8 mouse cellular contexts compared by ENCODE assay signal in genomic region chr8:12872983-12873356, GRCm38 (mm10). TPM values are rescaled to one million over a fixed set of nuclear protein-coding genes. Genes with fewer than 3 reads are reported as not detected.
DNase-seq lines count a peak whose midpoint lies in the region; ATAC-seq and TF ChIP-seq lines count a peak whose summit lies in the region.

No protein-coding gene starts in this region.

- intact Hi-C loops in left cerebral cortex, postnatal 25 days (cut with DNase I), result no loop called here

- no peak for TF ChIP-seq CTCF in small intestine, adult 2 months (IDR thresholded peaks at IDR 0.05; ENCODE audit: extremely low read depth, insufficient read length, insufficient replicate concordance, low read depth, low read length)

- no peak for TF ChIP-seq POLR2A in small intestine, adult 2 months (IDR thresholded peaks at IDR 0.05; ENCODE audit: low read depth, low read length)

- no peak for ATAC-seq in megakaryocyte, adult 5-6 weeks (ENCODE audit: poor library complexity, severe bottlenecking)
- no peak for ATAC-seq in embryonic facial prominence, embryonic 15.5 days (ENCODE audit: insufficient number of reproducible peaks, low FRiP score, low TSS enrichment, low read depth)
- ATAC-seq in limb, embryonic 12.5 days (ENCODE audit: insufficient number of reproducible peaks, insufficient read depth, low FRiP score, low TSS enrichment, low read depth), result peak; percentile 21; the same call in 1 of the 2 replicates

- H3K9me3 ChIP-seq in megakaryocyte, embryonic 14.5 days, result no peaks in the 10 kb centered on the region
- no peaks in the 10 kb centered on the region for H3K9me3 ChIP-seq in embryonic facial prominence, embryonic 15.5 days (replicated peaks)
- H3K9me3 ChIP-seq in limb, embryonic 12.5 days, result no peaks in the 10 kb centered on the region

- no peak overlapping the region for H3K27ac ChIP-seq in embryonic facial prominence, embryonic 15.5 days (replicated peaks)
- no peak overlapping the region for H3K27ac ChIP-seq in limb, embryonic 12.5 days
- H3K27ac ChIP-seq in small intestine, adult 2 months (ENCODE audit: insufficient read depth, low read depth, low read length), result no peak overlapping the region

- H3K27me3 ChIP-seq in megakaryocyte, embryonic 14.5 days (replicated peaks), result peaks cover 30% of the 10 kb centered on the region
- peaks cover 22% of the 10 kb centered on the region; the same call in 1 of the 2 replicates for H3K27me3 ChIP-seq in embryonic facial prominence, embryonic 15.5 days
- H3K27me3 ChIP-seq in limb, embryonic 12.5 days, result peaks cover 46% of the 10 kb centered on the region
- no peaks in the 10 kb centered on the region for H3K27me3 ChIP-seq in small intestine, adult 2 months (ENCODE audit: control insufficient read depth, insufficient read depth, low read length)

- peak overlapping the region; percentile 89 for H3K4me2 ChIP-seq in embryonic facial prominence, embryonic 15.5 days (replicated peaks)
- peak overlapping the region; percentile 88 for H3K4me2 ChIP-seq in limb, embryonic 12.5 days

- DNase-seq in adrenal gland, postnatal 10 days, result no peak
- no peak for DNase-seq in left cerebral cortex, postnatal 25 days (ENCODE audit: low spot score in 2 of 2)
- DNase-seq in ovary, adult 18-20 months (ENCODE audit: low spot score), result no peak

- peaks cover 9% of the 10 kb centered on the region for H3K36me3 ChIP-seq in megakaryocyte, embryonic 14.5 days (replicated peaks; ENCODE audit: low read length)
- H3K36me3 ChIP-seq in embryonic facial prominence, embryonic 15.5 days, result no peaks in the 10 kb centered on the region
- no peaks in the 10 kb centered on the region for H3K36me3 ChIP-seq in limb, embryonic 12.5 days
- no peaks in the 10 kb centered on the region for H3K36me3 ChIP-seq in small intestine, adult 2 months (ENCODE audit: control insufficient read depth, insufficient read depth, low read length)

- WGBS in embryonic facial prominence, embryonic 15.5 days, result 6% methylated on average over 9 of the region's 9 CpGs
- WGBS in limb, embryonic 12.5 days, result 9% methylated on average over 9 of the region's 9 CpGs
- 12% methylated on average over 9 of the region's 9 CpGs for WGBS in small intestine, adult 2 months

- peaks cover 91% of the 10 kb centered on the region for H3K4me1 ChIP-seq in megakaryocyte, embryonic 14.5 days
- peaks cover 10% of the 10 kb centered on the region; the same call in 1 of the 2 replicates for H3K4me1 ChIP-seq in embryonic facial prominence, embryonic 15.5 days
- H3K4me1 ChIP-seq in limb, embryonic 12.5 days (replicated peaks), result peaks cover 5% of the 10 kb centered on the region
- peaks cover 8% of the 10 kb centered on the region for H3K4me1 ChIP-seq in small intestine, adult 2 months (ENCODE audit: control insufficient read depth, insufficient read depth, insufficient read length, low read length)

- peak overlapping the region; percentile 95 for H3K4me3 ChIP-seq in megakaryocyte, embryonic 14.5 days (replicated peaks)
- peak overlapping the region; percentile 51 for H3K4me3 ChIP-seq in embryonic facial prominence, embryonic 15.5 days (replicated peaks)
- peak overlapping the region; percentile 53 for H3K4me3 ChIP-seq in limb, embryonic 12.5 days (replicated peaks)
- peak overlapping the region; percentile 59; the same call in 1 of the 2 replicates for H3K4me3 ChIP-seq in small intestine, adult 2 months (ENCODE audit: low read depth, low read length)

- no peak overlapping the region for H3K9ac ChIP-seq in embryonic facial prominence, embryonic 15.5 days
- H3K9ac ChIP-seq in limb, embryonic 12.5 days (replicated peaks), result peak overlapping the region; percentile 47

RNA-seq across cellular contexts. Expression of gene Mcf2l, which starts 0.6 kb away (rescaled TPM):
- polyA plus RNA-seq in megakaryocyte, embryonic 14.5 days (2012; ENCODE audit: insufficient read depth, low replicate concordance), result 57.1 and 57.7 TPM in 2 replicates
- 7.2 and 10.1 TPM in 2 replicates for total RNA-seq in megakaryocyte, adult 5-6 weeks (2015)
- 26.4 and 32.3 TPM in 2 replicates for total RNA-seq in megakaryocyte, adult 5-6 weeks (2017)
- 16.8 and 18.7 TPM in 2 replicates for polyA plus RNA-seq in embryonic facial prominence, embryonic 15.5 days (2015; fragmentation: Nextera tagmentation; extraction: Ambion mirVana)
- polyA plus RNA-seq in limb, embryonic 12.5 days (2016; fragmentation: Nextera tagmentation; extraction: Ambion mirVana), result 13.3 and 14.0 TPM in 2 replicates
- polyA plus RNA-seq in small intestine, adult 2 months (2012; rRNA removed), result 6.3 and 11.2 TPM in 2 replicates
- 10 to 100 TPM; 43.0 to 52.5 TPM for total RNA-seq in adrenal gland, postnatal 10 days (2021)
- 100 to 1,000 TPM; 241 to 256 TPM for total RNA-seq in left cerebral cortex, postnatal 25 days (2021)
